Mouse (Mus musculus) CD4-positive, CD25-positive, alpha-beta regulatory T cell, adult 4 months (primary cell): ENCODE measurements around the gene Arrdc3. TPM values are rescaled to one million over a fixed set of nuclear protein-coding genes. Genes with fewer than 3 reads are reported as not detected.

ENCODE experiments used
- ATAC-seq: one replicate; pipeline ENCODE4 v1.8.0; 2017
- polyA plus RNA-seq, 2 experiments: library from polyadenylated mRNA; unstranded; fragments of 100-300 nt; shearing (Covaris generic); gene quantifications; one replicate each; pipeline ENCODE4 v1.2.1; 2017

Gene Arrdc3
- polyA plus RNA-seq, 2 experiments from 2014 or later = 6.8 to 14.6 TPM

GRCm38 (mm10) chr13:80921593-80922327 lies 38.6 kb downstream of the Arrdc3 start:
- ATAC-seq = no peak

- ATAC-seq = no peak
These were observed 45.0 kb downstream of the Arrdc3 start for GRCm38 (mm10) chr13:80928187-80928586.

- no peak for ATAC-seq
These were observed 46.8 kb downstream of the Arrdc3 start for GRCm38 (mm10) chr13:80930030-80930429.

GRCm38 (mm10) chr13:80932816-80933402 lies 49.7 kb downstream of the Arrdc3 start:
- peak; percentile 26 for ATAC-seq

- no peak for ATAC-seq
These were observed 53.2 kb downstream of the Arrdc3 start for GRCm38 (mm10) chr13:80936426-80936825.

GRCm38 (mm10) chr13:80939228-80939627 lies 56.0 kb downstream of the Arrdc3 start:
- ATAC-seq = no peak

- no peak for ATAC-seq
These were observed 56.7 kb downstream of the Arrdc3 start for GRCm38 (mm10) chr13:80939866-80940265.

- peak; percentile 16 for ATAC-seq
These were observed 57.2 kb downstream of the Arrdc3 start for GRCm38 (mm10) chr13:80940421-80940820.

- ATAC-seq = peak; percentile 88
These were observed 57.9 kb downstream of the Arrdc3 start for GRCm38 (mm10) chr13:80940860-80941630.

- ATAC-seq = no peak
These were observed 61.3 kb downstream of the Arrdc3 start for GRCm38 (mm10) chr13:80944532-80944931.
